Mouse (Mus musculus): ENCODE results near the gene Prrx2.

GRCm38 (mm10) chr2:30850581-30850980 is 15.8 kb downstream of the Prrx2 start:
- TF ChIP-seq CTCF (IDR thresholded peaks at IDR 0.05; ENCODE audit: extremely low read depth, insufficient read length, insufficient replicate concordance, low read depth, low read length) (no peak), POLR2A (IDR thresholded peaks at IDR 0.05; ENCODE audit: low read depth, low read length) (no peak)

All from small intestine, adult 2 months (tissue).